Mouse (Mus musculus): ENCODE results near the gene Rpp38.

The Rpp38 gene

GRCm38 (mm10) chr2:3332484-3333242 lies at the start of gene Rpp38:
Gene Rpp38, minus strand, starts transcription at chr2:3332643.
- DNase-seq, result peak; percentile 98 to 99

DNA sequence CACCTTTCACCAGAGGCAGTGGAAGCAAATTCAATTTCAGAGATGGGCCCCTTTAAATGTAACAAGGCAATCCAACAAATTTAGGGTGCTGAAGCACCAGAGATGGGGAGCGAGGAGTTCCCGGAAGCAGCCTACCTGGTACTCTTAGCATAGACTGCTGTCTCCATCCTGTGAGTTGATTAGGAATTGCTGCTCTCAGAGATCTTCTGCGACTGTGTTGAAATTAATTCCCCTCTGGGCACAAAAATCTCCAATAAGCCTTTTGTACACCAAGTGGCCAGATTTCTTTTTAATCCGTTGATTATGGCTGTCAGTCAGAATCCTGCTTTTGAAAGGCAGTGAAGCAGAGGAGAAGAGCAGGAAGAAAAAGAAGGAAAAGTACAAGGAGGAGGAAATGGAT lies 32.7 kb upstream of the Rpp38 start:
- no peak for DNase-seq

DNA sequence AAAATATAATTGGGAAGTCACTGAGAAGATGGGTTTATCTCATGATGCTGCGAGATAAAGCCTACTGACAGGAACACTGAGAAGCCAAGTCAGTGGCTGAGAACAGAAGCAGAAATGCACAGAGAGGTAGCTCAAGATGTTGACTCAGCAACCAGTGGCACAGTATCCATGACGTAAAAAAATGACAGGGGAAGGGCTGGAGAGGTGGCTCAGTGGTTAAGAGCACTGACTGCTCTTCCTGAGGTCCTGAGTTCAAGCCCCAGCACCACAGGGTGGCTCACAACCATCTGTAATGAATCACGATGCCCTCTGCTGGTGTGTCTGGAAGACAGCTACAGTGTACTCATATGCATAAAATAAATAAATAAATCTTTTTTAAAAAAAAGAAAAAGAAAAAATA lies 28.6 kb upstream of the Rpp38 start:
- DNase-seq, result no peak

DNA sequence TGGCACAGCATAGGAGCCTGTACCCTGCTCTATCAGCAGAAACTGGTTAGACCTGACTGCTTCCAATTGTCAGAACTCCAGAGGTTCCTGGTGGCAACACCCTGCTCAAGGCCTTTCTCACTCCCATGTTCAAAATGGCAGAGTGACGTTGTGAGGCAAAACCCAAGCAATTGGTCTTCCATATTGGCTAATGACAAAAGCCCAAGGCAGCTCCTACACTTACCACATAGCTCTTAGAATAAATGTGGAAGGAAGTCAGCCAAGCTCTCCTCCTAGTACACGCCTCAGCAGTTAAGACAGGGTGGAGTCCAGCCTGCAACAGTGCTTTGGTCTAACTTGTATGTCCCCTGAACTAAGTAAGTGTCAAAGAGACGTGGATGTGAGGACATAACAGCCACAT lies 25.4 kb upstream of the Rpp38 start:
- no peak for DNase-seq

- DNase-seq, result no peak
These were observed 23.9 kb upstream of the Rpp38 start for GRCm38 (mm10) chr2:3356311-3356710.

- no peak for DNase-seq
These were observed 23.4 kb upstream of the Rpp38 start for GRCm38 (mm10) chr2:3355793-3356192.

DNA sequence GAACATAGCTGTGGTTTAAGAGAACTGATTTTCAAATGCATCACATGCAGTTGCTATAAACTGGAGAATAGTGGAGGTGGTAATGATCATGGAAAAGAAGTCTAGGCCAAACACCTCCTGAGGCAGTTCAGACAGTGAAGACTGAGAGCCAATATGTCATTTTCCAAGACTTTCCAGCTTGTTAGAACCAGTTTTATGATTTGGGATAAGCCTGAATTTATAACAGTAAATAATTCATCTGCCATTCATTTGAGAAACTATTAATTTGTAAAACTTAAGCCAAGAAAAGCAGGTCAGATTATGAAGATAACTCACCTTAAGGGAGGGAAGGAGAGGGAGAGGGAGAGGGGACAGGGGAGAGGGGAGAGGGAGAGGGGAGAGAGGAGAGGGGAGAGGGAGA lies 20.7 kb upstream of the Rpp38 start:
- no peak for DNase-seq

DNA sequence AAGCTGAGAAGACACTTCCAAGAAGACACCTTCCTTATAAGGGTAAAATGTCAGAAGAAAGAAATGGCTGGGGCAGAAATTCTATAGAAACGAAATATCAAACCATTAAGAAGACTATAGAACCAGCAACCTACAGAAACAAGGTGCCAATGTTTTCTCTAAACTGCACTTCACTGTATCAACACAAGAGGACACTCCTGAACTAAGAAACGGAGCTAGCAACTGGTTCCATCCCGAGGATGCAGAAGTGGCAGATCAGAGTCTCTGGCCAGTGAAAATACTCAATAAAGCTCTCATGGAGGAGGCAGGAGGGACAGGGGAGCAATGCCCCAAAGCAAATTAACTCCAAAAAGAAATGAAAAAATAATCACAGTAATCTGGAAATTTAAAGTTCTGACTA lies 16.5 kb upstream of the Rpp38 start:
- peak; percentile 13 to 14 for DNase-seq

DNA sequence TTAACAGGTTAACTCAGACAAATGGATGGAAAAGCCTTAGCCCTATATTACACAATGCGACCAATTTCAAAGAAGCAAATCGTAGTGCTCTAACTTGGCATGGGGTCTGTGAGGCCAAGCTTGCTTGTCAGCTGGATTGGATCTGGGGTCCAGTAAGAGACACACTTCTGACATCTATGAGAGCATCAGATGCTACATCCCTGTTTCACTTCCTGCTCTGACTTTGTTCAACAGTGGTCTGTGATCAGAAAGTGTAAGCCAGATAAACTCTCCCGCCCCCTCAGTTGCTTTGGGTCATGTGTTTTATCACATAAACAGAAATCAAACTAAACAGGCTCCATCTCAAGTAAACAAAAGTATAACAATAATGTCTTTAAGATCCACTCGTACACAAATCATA lies 16.0 kb upstream of the Rpp38 start:
- no peak for DNase-seq

- peak; percentile 77 to 78 for DNase-seq
These were observed 3.3 kb upstream of the Rpp38 start, which contains the start of gene Acbd7 for GRCm38 (mm10) chr2:3335611-3336301. Gene Acbd7, plus strand, starts transcription at chr2:3336168.

GRCm38 (mm10) chr2:3333761-3334160 lies 1.3 kb upstream of the Rpp38 start:
- DNase-seq, result no peak

DNA sequence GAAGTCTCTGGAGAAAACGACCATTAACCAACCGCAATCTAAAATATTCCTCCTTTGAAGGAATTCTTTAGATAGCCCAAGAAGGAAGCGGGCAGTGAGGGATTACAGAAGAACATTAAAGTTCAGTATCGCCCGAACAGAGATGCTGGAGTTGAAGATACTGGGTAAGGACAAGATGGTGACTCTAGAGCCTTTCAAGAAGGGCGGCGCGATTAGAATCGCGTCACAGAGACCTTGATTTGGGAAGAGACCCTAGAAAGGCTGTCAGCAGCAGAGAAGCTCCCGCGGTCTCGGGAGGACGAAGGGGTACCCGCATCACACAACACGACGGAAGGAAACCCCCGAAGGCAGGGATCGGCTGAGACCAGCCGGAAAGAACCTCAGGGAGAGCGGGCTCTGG lies 387 bp downstream of the Rpp38 start:
- no peak for DNase-seq

DNA sequence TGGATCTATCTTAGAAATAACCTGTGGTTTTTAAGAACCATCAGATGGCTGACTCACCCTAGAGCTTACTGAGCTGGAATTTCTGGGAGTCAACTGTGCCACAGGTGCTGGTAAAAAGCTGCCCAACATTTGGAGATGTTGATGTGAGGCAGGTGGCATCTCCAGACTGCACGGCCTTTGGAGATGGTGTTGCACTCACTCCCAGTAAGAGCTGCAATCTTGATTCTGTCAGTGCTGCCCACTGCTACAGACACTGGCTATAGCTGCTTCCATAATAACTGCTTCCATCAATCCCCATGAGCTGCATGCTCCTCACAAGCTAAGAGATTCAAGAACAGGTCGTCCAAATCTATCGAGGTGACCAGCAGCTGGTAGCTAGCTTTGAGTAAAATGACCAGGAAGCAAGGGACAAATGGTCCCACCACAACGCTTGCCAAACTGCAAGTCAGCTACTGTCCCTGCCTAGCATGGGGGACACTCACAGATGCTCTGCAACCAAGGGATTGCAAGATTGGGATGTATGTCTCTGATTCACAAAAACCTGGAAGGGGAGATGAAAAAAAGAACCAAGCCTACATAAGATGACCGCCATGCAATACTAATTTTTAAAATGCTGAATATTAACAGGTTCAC lies 1.3 kb downstream of the Rpp38 start:
- DNase-seq, result no peak

DNA sequence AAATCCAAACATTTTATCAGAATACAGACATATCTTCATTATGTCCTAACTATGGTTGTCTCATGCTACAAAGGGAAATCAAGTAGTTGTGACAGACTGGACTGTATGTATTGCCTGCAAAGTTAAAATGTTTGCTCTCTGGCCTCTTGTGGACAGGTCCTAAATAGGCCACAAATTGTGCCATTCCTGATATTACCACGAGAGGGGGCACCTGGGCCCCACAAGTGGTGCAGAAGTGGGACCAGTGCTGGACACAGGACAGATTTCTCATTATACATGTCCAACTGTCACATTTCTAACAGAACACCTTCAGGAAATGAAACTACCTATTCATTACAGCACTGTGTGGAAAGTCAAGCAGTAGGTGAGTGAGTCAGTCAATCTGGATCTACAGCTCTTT lies 5.1 kb downstream of the Rpp38 start:
- DNase-seq, result peak; percentile 64 to 82

DNA sequence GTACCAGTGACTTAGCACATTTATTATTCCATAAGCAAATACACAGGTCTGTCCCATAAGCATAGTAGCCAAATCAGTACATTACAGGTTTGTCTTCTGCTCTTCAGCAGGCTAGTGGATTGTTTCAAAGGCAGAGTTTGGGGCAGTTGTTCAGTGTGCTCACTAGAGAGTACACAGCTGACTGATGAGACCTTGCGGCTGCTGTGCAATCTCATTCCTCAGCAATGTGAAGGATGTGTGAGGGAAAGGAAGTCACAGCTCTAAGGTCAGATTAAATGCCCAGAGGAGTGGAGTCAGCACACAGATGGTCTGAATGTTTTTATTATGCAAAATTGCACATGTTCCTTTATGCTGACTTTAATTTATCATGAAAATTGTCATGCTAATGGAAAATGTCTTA lies 5.9 kb downstream of the Rpp38 start:
- DNase-seq, result no peak

DNA sequence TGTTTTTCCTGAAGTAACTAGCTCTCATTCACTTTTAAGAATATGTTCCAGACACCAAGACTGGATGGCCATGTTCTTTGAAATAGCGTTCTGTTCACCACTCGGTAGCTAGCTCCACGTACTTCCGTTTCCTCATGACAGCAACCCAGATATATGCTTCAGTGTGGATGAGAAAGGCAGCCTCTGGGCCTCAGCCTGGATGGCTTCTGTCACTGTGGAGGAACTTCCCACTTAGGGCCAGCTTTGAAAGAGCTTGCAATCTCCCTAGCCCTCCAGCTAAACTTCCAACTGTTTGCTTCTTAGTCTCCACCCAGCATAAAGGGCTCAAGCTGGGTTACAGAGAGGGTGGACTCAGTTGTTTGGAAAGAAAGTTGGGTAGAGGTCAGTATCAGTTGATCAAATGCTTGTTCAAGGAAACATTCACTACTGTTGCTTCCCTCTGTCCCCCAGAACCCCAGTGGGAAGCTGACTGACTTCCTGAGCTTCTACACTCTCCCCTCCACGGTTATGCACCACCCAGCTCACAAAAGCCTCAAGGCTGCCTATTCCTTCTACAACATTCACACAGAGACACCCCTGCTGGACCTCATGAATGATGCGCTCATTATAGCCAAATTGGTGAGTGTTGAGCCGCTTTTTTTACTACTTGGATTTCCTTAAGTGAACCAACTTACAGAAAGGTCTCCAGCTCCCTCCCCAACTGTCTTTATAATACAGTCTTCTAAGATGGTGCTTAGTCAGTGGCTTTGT lies 7.9 kb downstream of the Rpp38 start:
- no peak for DNase-seq

DNA sequence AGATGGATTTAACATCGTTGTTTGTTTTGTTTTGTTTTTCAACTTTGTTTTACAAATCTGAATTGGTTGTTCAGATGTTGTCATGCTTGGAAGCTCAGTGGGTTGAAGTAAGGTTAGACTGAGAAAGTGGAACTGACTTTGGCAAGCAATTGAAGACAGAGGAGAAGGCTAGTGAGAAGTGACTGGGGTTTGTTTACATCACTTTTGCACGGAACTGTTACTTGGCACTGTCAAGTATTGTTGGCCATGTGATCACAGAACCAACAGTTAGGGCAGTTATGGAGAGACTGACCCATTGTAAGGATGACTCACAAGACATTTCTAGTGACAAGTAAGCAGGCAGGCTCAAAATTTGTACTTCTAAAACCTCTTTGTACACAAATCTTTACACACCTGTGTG lies 9.3 kb downstream of the Rpp38 start:
- DNase-seq, result no peak

GRCm38 (mm10) chr2:3305426-3306025 lies 26.9 kb downstream of the Rpp38 start:
- DNase-seq, result peak; percentile 43 to 72

- DNase-seq, result no peak
These were observed 36.6 kb downstream of the Rpp38 start for GRCm38 (mm10) chr2:3295826-3296225.

DNA sequence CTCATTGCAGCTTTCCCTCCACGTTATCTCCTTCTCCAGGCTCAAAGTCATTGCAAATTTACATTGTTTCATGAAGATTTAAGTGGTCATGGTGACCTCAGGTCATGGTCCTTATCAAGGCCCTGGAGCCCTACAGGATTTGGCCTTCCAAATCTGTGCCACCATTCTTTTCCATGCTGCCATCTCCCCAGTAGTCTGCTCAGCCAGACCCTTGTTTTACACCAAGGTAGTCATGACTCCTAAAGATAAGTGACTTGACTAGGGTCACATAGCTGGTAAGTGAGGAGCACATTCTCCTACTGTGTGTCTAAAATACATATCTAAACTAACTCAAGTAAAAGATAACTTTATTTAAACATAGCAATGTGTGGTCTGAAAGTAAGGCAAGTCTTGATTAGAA lies 40.3 kb downstream of the Rpp38 start:
- no peak for DNase-seq

DNA sequence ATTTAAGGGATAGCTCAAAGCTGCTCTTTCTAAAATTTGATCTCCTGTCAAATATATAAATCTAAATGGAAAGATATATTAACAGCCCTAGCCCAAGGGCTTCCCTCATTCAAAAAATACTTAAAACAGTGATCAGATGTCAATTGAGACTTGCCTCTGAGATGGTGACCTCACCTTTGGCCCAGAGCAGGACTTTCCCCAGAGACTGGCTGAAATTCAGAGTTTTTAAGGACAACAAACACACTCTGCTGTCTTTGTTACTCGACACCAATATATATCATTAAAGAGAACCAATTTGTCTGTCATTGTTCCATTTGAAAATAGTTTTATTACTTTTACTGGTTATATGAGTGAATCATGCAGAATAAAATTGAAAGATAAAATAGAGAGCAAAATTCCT lies 42.9 kb downstream of the Rpp38 start:
- no peak for DNase-seq

- no peak for DNase-seq
These were observed 46.2 kb downstream of the Rpp38 start for GRCm38 (mm10) chr2:3286243-3286642.

DNA sequence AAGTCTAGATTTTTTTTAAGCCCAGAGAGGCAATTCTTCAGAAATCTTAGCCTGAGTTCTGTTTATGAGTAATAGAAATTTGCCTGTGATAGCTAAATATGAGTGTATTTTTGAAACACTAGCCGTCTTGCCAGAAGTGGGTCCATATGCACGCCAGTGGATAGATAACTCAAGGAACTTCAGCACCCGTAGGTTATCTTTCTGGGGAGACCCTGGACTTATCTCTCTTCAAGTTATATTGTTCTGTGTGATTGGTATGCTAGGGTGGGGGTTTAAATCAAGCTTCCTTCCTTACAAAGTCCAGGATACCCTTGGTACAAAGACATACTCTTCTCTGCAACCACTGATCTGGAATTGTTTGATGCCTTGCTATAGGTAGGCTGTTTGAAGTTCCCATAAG lies 46.7 kb downstream of the Rpp38 start:
- DNase-seq, result no peak
